Mouse (Mus musculus): Measurements from ENCODE around the gene Bax. TPM values are rescaled to one million over a fixed set of nuclear protein-coding genes. Genes with fewer than 3 reads are reported as not detected.

The Bax gene
- polyA plus RNA-seq, 1 experiment: not detected

GRCm38 (mm10) chr7:45454971-45455370, 11.7 kb downstream of the Bax start:
- no peak for TF ChIP-seq POLR2A (IDR thresholded peaks at IDR 0.05; ENCODE audit: insufficient read depth, low read depth, low read length)
- TF ChIP-seq CTCF (IDR thresholded peaks at IDR 0.05; ENCODE audit: insufficient read depth, low read depth, low read length): no peak

GRCm38 (mm10) chr7:45451344-45451982, 15.2 kb downstream of the Bax start:
- H3K27ac ChIP-seq (ENCODE audit: insufficient read depth, low read depth, low read length): peak overlapping the region; percentile 16; the same call in 1 of the 2 replicates
- H3K4me3 ChIP-seq (ENCODE audit: insufficient read depth, low read depth, low read length): peak overlapping the region; percentile 44

More at GRCm38 (mm10) chr7:45454971-45455370, 11.7 kb downstream of the Bax start:
- Histone ChIP-seq H3K4me3 (ENCODE audit: insufficient read depth, low read depth, low read length) (no peak overlapping the region), H3K4me1 (ENCODE audit: control insufficient read depth, insufficient read depth, low read length) (peaks cover 17% of the 10 kb centered on the region), H3K27ac (ENCODE audit: insufficient read depth, low read depth, low read length) (no peak overlapping the region)
- WGBS: 92% methylated on average over 15 of the region's 15 CpGs

DNA sequence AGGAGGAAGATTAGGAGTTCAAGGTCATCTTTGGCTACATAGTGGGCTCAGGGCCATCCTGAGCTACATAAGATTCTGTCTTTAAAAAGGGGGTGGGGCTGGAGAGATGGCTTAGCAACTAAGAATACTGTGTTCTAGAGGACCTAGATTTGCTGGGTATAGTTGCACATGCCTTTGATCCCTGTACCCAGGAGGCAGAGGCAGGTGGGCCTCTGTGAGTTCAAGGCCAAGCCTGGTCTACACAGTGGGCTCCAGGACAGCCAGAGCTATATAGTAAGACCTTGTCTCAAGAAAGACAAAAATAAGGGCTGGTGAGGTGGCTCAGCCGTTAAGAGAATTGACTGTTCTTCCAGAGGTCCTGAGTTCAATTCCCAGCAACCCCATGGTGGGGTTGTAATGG, 16.7 kb downstream of the Bax start:
- Histone ChIP-seq H3K27ac (ENCODE audit: insufficient read depth, low read depth, low read length) (no peak overlapping the region), H3K4me1 (ENCODE audit: control insufficient read depth, insufficient read depth, low read length) (peaks cover 7% of the 10 kb centered on the region), H3K4me3 (ENCODE audit: insufficient read depth, low read depth, low read length) (no peak overlapping the region)
- WGBS: 79% methylated on average over 1 of the region's 1 CpGs
- no peak for TF ChIP-seq CTCF (IDR thresholded peaks at IDR 0.05; ENCODE audit: insufficient read depth, low read depth, low read length)
- no peak for TF ChIP-seq POLR2A (IDR thresholded peaks at IDR 0.05; ENCODE audit: insufficient read depth, low read depth, low read length)

More at GRCm38 (mm10) chr7:45451344-45451982, 15.2 kb downstream of the Bax start:
- TF ChIP-seq CTCF (IDR thresholded peaks at IDR 0.05; ENCODE audit: insufficient read depth, low read depth, low read length) (peak; percentile 73), POLR2A (IDR thresholded peaks at IDR 0.05; ENCODE audit: insufficient read depth, low read depth, low read length) (no peak)
- peaks cover 7% of the 10 kb centered on the region for H3K4me1 ChIP-seq (ENCODE audit: control insufficient read depth, insufficient read depth, low read length)
- 39% methylated on average over 23 of the region's 23 CpGs for WGBS

DNA sequence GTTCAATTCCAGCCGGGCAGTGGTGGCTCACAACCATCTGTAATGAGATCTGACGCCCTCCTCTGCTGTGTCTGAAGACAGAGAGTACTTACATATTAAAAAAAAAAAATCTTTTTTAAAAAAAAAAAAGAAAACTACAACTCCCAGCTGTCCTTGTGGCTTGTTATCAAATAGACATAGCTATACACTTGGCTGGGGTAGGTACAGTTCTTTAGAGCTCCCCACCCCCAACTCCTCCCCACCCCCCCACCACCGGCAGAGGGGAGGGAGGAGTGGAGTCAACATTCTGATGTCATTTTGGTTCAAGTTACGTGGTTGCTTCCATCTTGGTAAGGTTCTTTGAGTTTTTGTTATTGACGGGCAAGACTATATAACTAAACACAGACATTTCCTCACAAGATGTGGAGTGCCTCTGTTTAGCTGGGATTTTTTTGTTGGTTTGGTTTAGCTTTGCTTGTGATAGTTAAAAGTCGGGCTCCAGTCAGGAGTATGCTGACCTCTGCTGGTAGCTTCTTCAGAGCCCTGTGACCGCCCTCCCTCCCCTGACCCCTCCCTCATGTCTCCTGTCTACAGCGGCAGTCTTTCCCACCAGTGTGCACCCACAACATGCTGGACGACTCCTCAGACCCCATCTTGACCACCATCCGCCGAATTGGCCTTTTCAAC, 19.2 kb downstream of the Bax start:
- TF ChIP-seq POLR2A (IDR thresholded peaks at IDR 0.05; ENCODE audit: insufficient read depth, low read depth, low read length): no peak
- TF ChIP-seq CTCF (IDR thresholded peaks at IDR 0.05; ENCODE audit: insufficient read depth, low read depth, low read length): peak; percentile 49; the same call in 1 of the 2 replicates
- Histone ChIP-seq H3K4me3 (ENCODE audit: insufficient read depth, low read depth, low read length) (peak overlapping the region; percentile 8; the same call in 1 of the 2 replicates), H3K27ac (ENCODE audit: insufficient read depth, low read depth, low read length) (no peak overlapping the region), H3K4me1 (ENCODE audit: control insufficient read depth, insufficient read depth, low read length) (peaks cover 7% of the 10 kb centered on the region)
- WGBS: 35% methylated on average over 11 of the region's 11 CpGs

DNA sequence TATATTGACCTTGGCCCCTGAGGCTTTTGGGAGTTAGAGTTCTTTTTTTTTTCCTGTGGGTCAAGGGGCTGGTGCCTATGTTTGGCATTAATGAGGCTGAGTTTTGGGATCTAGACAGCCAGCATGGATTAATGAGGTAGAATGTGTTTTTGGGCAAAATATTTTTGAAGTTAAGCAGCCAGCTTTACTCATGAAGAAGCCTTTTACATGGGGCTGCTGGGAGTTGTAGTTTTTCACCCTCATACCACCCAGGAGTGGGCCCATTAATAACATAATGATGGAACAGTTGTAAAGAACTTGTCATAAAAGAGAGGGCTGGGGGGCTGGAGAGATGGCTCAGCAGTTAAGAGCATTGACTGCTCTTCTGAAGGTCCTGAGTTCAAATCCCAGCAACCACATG, 20.1 kb downstream of the Bax start:
- Histone ChIP-seq H3K27ac (ENCODE audit: insufficient read depth, low read depth, low read length) (no peak overlapping the region), H3K4me3 (ENCODE audit: insufficient read depth, low read depth, low read length) (no peak overlapping the region), H3K4me1 (ENCODE audit: control insufficient read depth, insufficient read depth, low read length) (peaks cover 5% of the 10 kb centered on the region)
- TF ChIP-seq POLR2A (IDR thresholded peaks at IDR 0.05; ENCODE audit: insufficient read depth, low read depth, low read length) (no peak), CTCF (IDR thresholded peaks at IDR 0.05; ENCODE audit: insufficient read depth, low read depth, low read length) (no peak)

- no peak overlapping the region for H3K4me3 ChIP-seq (ENCODE audit: insufficient read depth, low read depth, low read length)
- TF ChIP-seq POLR2A (IDR thresholded peaks at IDR 0.05; ENCODE audit: insufficient read depth, low read depth, low read length): no peak
Measured at GRCm38 (mm10) chr7:45443526-45444420, 22.9 kb downstream of the Bax start.

GRCm38 (mm10) chr7:45437521-45438276, 29.0 kb downstream of the Bax start, which contains the start of gene Ruvbl2:
Gene Ruvbl2 (minus strand): TSS chr7:45438096.
- WGBS: 40% methylated on average over 19 of the region's 19 CpGs
- TF ChIP-seq CTCF (IDR thresholded peaks at IDR 0.05; ENCODE audit: insufficient read depth, low read depth, low read length) (no peak), POLR2A (IDR thresholded peaks at IDR 0.05; ENCODE audit: insufficient read depth, low read depth, low read length) (no peak)
- peaks cover 24% of the 10 kb centered on the region for H3K4me1 ChIP-seq (ENCODE audit: control insufficient read depth, insufficient read depth, low read length)
- H3K4me3 ChIP-seq (ENCODE audit: insufficient read depth, low read depth, low read length): no peak within 1 kb of the TSS
- no peak within 1 kb of the TSS for H3K27ac ChIP-seq (ENCODE audit: insufficient read depth, low read depth, low read length)

More at GRCm38 (mm10) chr7:45443526-45444420, 22.9 kb downstream of the Bax start:
- Histone ChIP-seq H3K27ac (ENCODE audit: insufficient read depth, low read depth, low read length) (no peak overlapping the region), H3K4me1 (ENCODE audit: control insufficient read depth, insufficient read depth, low read length) (0 out of 2 replicates have a peak, but pooled peaks cover 2% of the 10 kb centered on the region)
- WGBS: 92% methylated on average over 22 of the region's 22 CpGs

GRCm38 (mm10) chr7:45437046-45437445, 29.7 kb downstream of the Bax start:
- Histone ChIP-seq H3K4me1 (ENCODE audit: control insufficient read depth, insufficient read depth, low read length) (peaks cover 25% of the 10 kb centered on the region), H3K27ac (ENCODE audit: insufficient read depth, low read depth, low read length) (no peak overlapping the region), H3K4me3 (ENCODE audit: insufficient read depth, low read depth, low read length) (no peak overlapping the region)
- TF ChIP-seq POLR2A (IDR thresholded peaks at IDR 0.05; ENCODE audit: insufficient read depth, low read depth, low read length): no peak
- no peak for TF ChIP-seq CTCF (IDR thresholded peaks at IDR 0.05; ENCODE audit: insufficient read depth, low read depth, low read length)
- WGBS: 60% methylated on average over 6 of the region's 6 CpGs

Measured in olfactory bulb, adult 2 months (tissue).